Mouse (Mus musculus): ENCODE results near the gene Cort.

GRCm38 (mm10) chr4:149085381-149085780, 41.2 kb downstream of the Cort start:
- TF ChIP-seq CTCF (IDR thresholded peaks at IDR 0.05; ENCODE audit: low read depth, low read length) = no peak
- no peak for TF ChIP-seq POLR2A (IDR thresholded peaks at IDR 0.05; ENCODE audit: borderline replicate concordance, low read depth, low read length)

All from bone marrow macrophage, adult 2 months (primary cell).